Mouse (Mus musculus) kidney, adult 10 weeks (tissue): ENCODE data around the gene Pex11b. TPM values are rescaled to one million over a fixed set of nuclear protein-coding genes. Genes with fewer than 3 reads are reported as not detected.

Experiments
- polyA plus RNA-seq: library from polyadenylated mRNA; stranded (reverse); fragments of 350-450 nt; fragmentation: Illumina TruSeq; extraction: RNeasy Lipid Tissue Mini Kit (QIAGEN cat#74804); gene quantifications from one replicate; pipeline ENCODE4 v1.2.3, GENCODE M21; 2014; ENCODE audit warnings: low read depth, low replicate concordance

Gene Pex11b
- polyA plus RNA-seq: 18.2 TPM

DNA sequence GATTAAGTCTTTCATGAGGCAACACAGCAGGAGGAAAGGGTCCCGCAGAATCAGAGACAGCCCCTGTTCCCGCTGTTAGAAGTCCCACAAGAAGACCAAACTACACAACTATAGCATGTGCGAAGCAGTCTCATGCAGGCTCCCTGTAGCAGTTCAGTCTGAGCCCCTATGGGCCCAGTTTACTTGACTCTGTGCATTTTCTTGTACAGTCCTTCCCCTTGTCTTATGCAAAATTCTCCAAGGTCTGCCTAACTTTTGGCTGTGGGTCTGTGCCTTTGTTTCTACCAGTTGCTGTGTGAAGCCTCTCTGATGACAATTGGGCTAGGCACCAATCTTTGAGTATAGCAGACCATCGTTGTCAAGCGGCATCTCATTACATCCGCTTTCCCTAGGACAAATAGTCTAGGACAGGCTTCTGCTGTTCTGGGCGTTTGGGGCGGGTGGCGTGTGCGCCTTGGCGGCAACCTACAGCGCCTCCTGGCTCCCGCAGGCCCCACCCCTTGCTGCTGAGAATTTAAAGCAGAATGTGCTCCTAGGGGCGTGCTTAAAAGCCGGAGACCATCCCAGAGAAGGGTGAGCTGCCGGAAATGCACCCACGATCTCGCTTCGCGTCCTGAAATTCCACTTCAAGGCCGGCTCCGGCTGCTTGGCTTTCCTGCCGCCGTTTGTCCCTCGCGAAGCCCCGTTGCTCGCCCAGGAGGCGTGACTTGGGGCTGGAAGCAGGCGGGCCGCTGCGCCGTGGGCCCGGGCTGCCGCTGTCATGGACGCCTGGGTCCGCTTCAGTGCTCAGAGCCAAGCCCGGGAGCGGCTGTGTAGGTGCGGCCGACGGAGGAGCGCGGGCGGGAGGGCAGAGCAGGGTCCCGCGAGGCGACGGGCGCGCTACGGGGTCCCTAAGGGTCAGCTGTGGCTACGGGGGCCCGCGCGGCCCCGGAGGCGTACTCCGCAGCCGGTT lies at the start of gene Pex11b, which contains the start of gene Gm42957:
Gene Pex11b, plus strand, starts transcription at position 449 of the 952 bp plus-strand sequence.
Gene Gm42957, plus strand, starts transcription at position 547 of the 952 bp plus-strand sequence.

DNA sequence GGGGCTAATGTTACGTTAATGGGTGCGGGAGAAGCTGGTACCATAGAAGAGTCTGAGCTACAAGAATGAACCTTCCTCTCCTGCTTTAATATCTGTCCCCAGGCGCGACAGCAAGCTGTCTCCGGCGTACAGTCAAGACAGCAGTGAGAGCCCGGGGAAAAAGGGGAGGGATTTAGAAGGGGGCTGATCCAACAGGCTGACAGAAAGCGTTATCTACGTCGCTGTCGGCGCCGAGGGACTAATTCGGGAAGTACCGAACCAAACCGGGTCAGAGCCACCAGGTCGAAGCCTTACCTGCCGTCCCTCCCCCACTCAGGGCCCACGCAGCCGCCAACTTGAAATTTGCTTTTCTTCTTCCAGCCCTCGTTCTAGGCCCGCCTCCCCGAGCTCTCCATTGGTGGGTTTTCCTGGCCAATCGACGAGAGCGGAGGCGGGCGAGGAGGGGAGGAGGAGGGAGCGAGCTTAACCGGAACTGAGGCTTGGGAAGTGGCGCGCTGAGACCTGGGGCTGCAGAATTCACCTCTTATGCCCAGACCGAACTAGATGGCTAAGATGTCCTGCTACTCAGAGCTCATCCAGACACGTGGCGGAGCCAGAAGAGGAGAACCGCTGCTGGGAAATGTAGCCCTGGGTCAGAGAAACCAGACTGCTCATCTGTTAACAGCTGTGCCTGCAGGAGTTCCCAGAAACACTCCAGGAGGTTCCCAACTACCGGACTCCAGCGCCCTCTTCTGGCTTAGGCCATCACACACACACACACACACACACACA lies 41.2 kb upstream of the Pex11b start, which contains the start of gene Polr3gl:
Gene Polr3gl, minus strand, starts transcription at position 392 of the 771 bp plus-strand sequence.

DNA sequence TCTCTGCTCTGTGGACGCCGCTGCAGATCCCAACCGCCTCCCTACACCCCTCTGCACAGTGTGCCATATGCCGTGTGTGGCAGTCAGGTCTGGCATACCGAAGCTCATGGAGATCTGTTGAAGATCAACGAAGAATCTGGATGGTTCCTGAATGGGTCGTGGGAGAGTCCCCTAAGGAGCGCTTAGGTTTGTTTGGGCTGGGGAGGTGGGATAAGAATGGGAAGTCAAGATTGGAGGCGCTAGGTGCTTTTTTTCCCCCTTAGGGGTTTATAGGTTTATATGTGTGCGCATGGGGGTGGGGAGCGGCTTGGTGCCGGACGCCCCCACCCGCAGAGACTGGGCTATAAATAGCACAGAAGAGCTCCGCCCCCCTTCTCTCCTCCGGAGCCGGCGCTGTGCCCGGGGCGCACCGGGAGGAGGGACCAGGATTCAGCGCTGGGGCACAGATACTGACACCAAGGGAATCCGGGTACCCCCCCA lies 38.9 kb upstream of the Pex11b start, which contains the start of gene Ankrd34a:
Gene Ankrd34a, plus strand, starts transcription at position 409 of the 480 bp plus-strand sequence.

DNA sequence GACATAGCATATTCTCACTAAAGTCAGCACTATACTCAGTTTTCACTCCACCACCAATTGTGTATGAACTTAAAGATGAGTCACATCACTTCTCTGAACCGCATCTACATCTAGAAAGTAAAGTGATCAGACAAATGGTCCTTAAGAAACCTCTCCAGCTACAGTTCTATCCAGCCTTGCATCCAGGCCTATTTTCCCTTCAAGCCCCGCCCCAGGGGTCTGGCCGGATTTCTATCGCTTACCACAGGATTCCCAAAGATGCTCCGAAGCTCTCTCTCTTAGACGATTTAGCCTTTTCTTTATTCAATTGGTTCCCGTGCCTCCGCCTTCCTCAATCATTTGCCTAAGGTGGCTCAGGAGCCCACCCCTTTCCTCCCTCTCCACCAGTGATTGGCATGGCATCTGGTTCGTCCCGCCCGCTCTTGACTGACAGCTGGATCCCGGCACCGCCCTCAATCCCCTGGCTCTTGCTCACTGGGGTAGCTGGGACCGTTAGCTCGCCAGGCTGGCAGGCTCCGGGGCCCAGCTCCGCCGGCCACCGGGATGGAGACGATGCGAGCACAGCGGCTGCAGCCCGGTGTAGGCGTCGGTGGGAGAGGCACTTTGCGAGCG lies 34.4 kb upstream of the Pex11b start, which contains the start of gene Lix1l:
Gene Lix1l, plus strand, starts transcription at position 511 of the 612 bp plus-strand sequence.

DNA sequence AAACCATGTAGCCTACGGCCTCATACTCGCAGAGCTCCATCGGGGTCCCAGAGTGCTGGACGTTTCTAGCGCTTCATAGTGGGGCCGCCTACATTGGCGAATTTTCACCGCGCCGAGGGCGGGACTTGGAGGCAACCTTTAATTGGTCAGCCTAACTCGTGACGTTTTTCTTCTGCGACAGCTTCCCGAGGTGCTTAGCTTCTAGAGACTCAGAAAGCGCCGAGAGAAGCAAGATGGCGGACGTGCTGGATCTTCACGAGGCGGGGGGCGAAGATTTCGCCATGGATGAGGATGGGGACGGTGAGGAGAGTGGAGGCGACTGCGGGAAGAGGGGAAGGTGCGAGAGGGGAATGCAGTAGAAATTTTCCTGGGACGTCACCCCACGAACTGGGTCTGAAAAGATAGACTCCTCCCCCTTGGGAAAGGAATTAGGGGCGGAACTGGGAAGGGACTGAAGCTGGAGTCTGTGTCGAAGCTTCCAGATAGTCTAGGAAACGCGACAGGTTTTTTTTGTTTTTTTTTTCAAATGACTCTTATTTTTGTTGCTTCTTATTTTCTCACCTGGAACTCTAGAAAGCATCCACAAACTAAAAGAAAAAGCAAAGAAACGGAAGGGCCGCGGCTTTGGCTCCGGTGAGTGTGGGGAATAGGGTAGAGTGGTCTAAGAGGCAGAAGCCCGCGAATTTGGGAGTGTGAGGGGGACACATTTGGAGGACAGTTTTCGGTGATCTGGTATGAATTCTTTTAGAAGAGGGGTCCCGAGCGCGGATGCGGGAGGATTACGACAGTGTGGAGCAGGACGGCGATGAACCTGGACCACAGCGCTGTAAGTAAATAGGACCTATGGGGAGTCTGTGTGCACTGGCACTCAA lies 5.2 kb upstream of the Pex11b start, which contains the start of gene Rbm8a:
Gene Rbm8a, plus strand, starts transcription at position 205 of the 872 bp plus-strand sequence.

DNA sequence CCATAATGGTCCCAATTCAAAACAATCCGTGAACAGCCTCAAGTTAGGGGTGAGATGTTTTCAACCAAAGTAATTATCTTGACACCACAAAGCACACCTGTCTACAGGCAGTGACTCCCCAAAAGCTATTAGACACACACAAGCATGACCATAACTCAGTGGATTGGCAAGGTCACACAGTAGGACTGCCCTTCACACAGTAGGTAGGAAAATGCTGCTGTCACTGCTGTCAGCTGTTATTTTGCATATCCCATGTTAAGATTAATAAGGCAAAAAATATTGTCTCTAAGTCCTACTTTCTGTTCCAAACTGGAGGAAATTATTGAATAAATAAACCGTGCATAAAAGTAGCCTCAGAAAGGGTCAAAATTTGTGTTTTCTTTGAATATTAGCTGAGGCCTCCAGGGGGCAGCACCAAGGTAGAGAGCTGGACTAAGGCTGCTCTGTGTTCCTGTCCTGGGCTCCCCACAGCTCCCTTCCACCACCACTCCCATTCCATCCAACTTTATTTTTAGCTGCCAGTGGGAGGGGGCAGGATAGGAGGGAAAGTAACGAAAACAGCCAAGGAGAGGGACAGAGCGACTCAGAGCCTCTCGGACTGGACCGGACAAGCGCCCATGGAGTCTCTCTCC lies 10.0 kb downstream of the Pex11b start, which contains the start of gene Itga10:
Gene Itga10, plus strand, starts transcription at position 567 of the 632 bp plus-strand sequence.

DNA sequence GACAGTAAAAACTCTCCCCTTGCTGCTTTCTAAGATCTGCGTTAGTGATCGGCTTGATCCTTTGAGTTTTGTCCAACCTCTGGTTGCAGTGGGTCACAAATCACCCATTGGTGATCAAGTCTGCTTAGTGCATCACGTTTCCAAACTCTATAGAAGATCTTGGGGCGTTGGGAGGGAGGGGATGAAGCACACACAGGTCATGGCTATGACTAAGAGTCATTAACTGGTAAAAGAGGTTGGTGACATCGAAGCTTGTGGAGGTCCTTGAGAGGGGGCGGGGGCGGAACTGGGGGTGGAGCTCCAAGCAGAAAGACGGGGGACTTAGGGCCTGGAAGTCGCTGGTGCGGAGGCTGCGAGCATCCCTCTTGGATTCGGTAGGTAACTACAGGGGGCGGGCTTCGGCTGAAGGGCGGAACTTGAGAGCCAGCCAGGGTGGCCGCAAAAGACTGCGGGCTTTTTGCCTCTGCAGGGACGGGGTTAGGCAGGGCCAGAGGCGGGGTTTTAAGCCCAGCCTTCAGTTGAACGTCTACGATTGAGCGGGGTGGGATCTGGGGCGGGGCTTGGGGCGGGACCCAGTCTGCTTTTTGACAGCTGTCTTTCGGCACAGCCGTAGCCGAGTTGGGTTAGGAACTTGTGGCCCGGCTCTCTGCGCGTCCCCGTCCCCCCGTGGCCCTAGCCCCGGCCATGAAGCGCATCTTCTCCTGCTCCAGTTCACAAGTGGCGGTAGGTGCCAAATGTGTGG lies 34.7 kb downstream of the Pex11b start, which contains the start of gene Ankrd35:
Gene Ankrd35, plus strand, starts transcription at position 405 of the 742 bp plus-strand sequence.

Other genes starting within 250 kb of the Pex11b start
- gene BC107364, start 183.1 kb upstream of the Pex11b start, polyA plus RNA-seq: not detected
- not detected for gene Hfe2, start 110.2 kb upstream of the Pex11b start, polyA plus RNA-seq
- gene Txnip, start 77.4 kb upstream of the Pex11b start, polyA plus RNA-seq: 292 TPM
- not detected for gene Gm16253, start 58.4 kb upstream of the Pex11b start, polyA plus RNA-seq
- 45.2 TPM for gene Polr3gl, start 41.2 kb upstream of the Pex11b start, polyA plus RNA-seq
- not detected for gene Ankrd34a, start 38.7 kb upstream of the Pex11b start, polyA plus RNA-seq
- 8.7 TPM for gene Lix1l, start 34.2 kb upstream of the Pex11b start, polyA plus RNA-seq
- 27.9 TPM for gene Rbm8a, start 5.4 kb upstream of the Pex11b start, polyA plus RNA-seq
- not detected for gene Gm42957, start 98 bp downstream of the Pex11b start, polyA plus RNA-seq
- 0.16 TPM for gene Itga10, start 10.2 kb downstream of the Pex11b start, polyA plus RNA-seq
- not detected for gene Ankrd35, start 34.8 kb downstream of the Pex11b start, polyA plus RNA-seq
- gene Pias3, start 61.0 kb downstream of the Pex11b start, polyA plus RNA-seq: 2.7 TPM
- not detected for gene Nudt17, start 73.2 kb downstream of the Pex11b start, polyA plus RNA-seq
- gene Polr3c, start 92.3 kb downstream of the Pex11b start, polyA plus RNA-seq: 15.2 TPM
- 108 TPM for gene Rnf115, start 92.3 kb downstream of the Pex11b start, polyA plus RNA-seq
- 451 TPM for gene Pdzk1, start 193.9 kb downstream of the Pex11b start, polyA plus RNA-seq
- not detected for gene Cd160, start 194.0 kb downstream of the Pex11b start, polyA plus RNA-seq